Mouse (Mus musculus): Measurements from ENCODE around the gene Gm9887. TPM values are rescaled to one million over a fixed set of nuclear protein-coding genes. Genes with fewer than 3 reads are reported as not detected.

Gm9887 gene
- polyA plus RNA-seq, 1 experiment = 6.5 TPM

DNA sequence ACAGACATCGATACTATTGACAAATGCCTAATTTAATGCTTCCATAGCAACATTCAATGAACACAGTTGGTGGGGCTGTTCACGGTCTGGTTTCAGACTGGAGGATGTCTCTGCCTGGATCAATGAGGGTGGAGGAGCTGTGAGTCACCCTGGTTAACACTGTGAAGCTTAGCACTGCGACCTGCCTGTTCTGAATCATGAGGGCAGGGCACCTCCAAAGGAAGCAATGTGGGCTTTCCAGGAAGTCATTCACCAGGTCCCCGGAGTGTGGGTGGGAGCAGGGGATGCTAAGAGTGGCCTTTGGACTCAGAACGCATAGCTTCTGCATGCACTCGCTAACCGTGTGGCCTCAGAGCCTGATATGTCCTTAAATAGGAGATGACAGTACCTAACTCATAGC lies 44.5 kb upstream of the Gm9887 start:
- TF ChIP-seq MYOG (IDR thresholded peaks at IDR 0.05; ENCODE audit: control insufficient read depth, extremely low read depth, insufficient read length) = no peak
- no peak overlapping the region for H3K4me3 ChIP-seq (ENCODE audit: insufficient read depth, poor library complexity, severe bottlenecking)
- no peaks in the 10 kb centered on the region for H3K27me3 ChIP-seq (ENCODE audit: control insufficient read depth, insufficient read depth, insufficient read length)
- no peaks in the 10 kb centered on the region for H3K79me3 ChIP-seq (ENCODE audit: low read depth)
- H3ac ChIP-seq (ENCODE audit: control insufficient read depth, insufficient read length, low read depth) = no peak overlapping the region
- H3K79me2 ChIP-seq (ENCODE audit: control insufficient read depth, insufficient read depth) = no peaks in the 10 kb centered on the region
- H3K36me3 ChIP-seq (ENCODE audit: control insufficient read depth, insufficient read depth) = no peaks in the 10 kb centered on the region

- Histone ChIP-seq H3K79me2 (ENCODE audit: control insufficient read depth, insufficient read depth) (no peaks in the 10 kb centered on the region), H3K79me3 (ENCODE audit: low read depth) (no peaks in the 10 kb centered on the region), H3K36me3 (ENCODE audit: control insufficient read depth, insufficient read depth) (no peaks in the 10 kb centered on the region), H3K4me3 (ENCODE audit: insufficient read depth, poor library complexity, severe bottlenecking) (no peak overlapping the region), H3ac (ENCODE audit: control insufficient read depth, insufficient read length, low read depth) (no peak overlapping the region), H3K27me3 (ENCODE audit: control insufficient read depth, insufficient read depth, insufficient read length) (no peaks in the 10 kb centered on the region)
- TF ChIP-seq FOSL1 (IDR thresholded peaks at IDR 0.05; ENCODE audit: insufficient read depth, low read length, poor library complexity, severe bottlenecking) (no peak), CEBPB (IDR thresholded peaks at IDR 0.05; ENCODE audit: low read depth) (no peak), MAX (IDR thresholded peaks at IDR 0.05) (no peak), USF1 (IDR thresholded peaks at IDR 0.05; ENCODE audit: low read depth) (no peak), CTCF (IDR thresholded peaks at IDR 0.05; ENCODE audit: control insufficient read depth, insufficient read depth, insufficient read length) (no peak), MYOD1 (IDR thresholded peaks at IDR 0.05; ENCODE audit: control insufficient read depth, insufficient read length, low read depth) (no peak)
Observed at GRCm38 (mm10) chr12:69414826-69415572, 42.7 kb upstream of the Gm9887 start.

GRCm38 (mm10) chr12:69413303-69413702 lies 41.0 kb upstream of the Gm9887 start:
- Histone ChIP-seq H3K36me3 (ENCODE audit: control insufficient read depth, insufficient read depth) (no peaks in the 10 kb centered on the region), H3K4me3 (ENCODE audit: insufficient read depth, poor library complexity, severe bottlenecking) (no peak overlapping the region), H3K79me2 (ENCODE audit: control insufficient read depth, insufficient read depth) (no peaks in the 10 kb centered on the region), H3K79me3 (ENCODE audit: low read depth) (no peaks in the 10 kb centered on the region), H3ac (ENCODE audit: control insufficient read depth, insufficient read length, low read depth) (no peak overlapping the region), H3K27me3 (ENCODE audit: control insufficient read depth, insufficient read depth, insufficient read length) (no peaks in the 10 kb centered on the region)
- TF ChIP-seq MYOG (IDR thresholded peaks at IDR 0.05; ENCODE audit: control insufficient read depth, extremely low read depth, insufficient read length) (no peak), USF1 (IDR thresholded peaks at IDR 0.05; ENCODE audit: low read depth) (no peak), FOSL1 (IDR thresholded peaks at IDR 0.05; ENCODE audit: insufficient read depth, low read length, poor library complexity, severe bottlenecking) (no peak), CTCF (IDR thresholded peaks at IDR 0.05; ENCODE audit: control insufficient read depth, insufficient read depth, insufficient read length) (no peak), CEBPB (IDR thresholded peaks at IDR 0.05; ENCODE audit: low read depth) (no peak), MAX (IDR thresholded peaks at IDR 0.05) (no peak), MYOD1 (IDR thresholded peaks at IDR 0.05; ENCODE audit: control insufficient read depth, insufficient read length, low read depth) (no peak)

DNA sequence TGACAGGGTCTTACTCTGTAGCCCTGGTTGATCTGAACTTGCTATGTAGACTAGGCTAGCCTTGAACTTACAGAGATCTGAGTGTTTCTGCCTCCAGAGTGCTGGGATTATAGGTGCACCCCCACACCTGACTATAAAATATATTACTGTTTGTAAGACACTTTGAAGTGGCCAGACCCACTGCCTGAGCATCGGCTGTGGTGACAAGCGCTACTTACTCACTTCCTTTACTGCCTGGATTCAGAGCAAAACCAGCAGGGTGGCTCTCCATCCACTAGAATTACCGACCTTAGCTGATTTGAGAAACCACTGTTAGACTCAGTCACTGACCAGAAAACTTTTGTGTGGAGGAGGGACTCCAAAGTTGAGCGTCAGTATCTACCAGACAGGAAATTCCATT lies 39.7 kb upstream of the Gm9887 start:
- Histone ChIP-seq H3K79me3 (ENCODE audit: low read depth) (no peaks in the 10 kb centered on the region), H3K4me3 (ENCODE audit: insufficient read depth, poor library complexity, severe bottlenecking) (no peak overlapping the region), H3ac (ENCODE audit: control insufficient read depth, insufficient read length, low read depth) (no peak overlapping the region), H3K27me3 (ENCODE audit: control insufficient read depth, insufficient read depth, insufficient read length) (no peaks in the 10 kb centered on the region), H3K79me2 (ENCODE audit: control insufficient read depth, insufficient read depth) (no peaks in the 10 kb centered on the region), H3K36me3 (ENCODE audit: control insufficient read depth, insufficient read depth) (no peaks in the 10 kb centered on the region)
- no peak for TF ChIP-seq MYOG (IDR thresholded peaks at IDR 0.05; ENCODE audit: control insufficient read depth, extremely low read depth, insufficient read length)
- no peak for TF ChIP-seq MAX (IDR thresholded peaks at IDR 0.05)
- no peak for TF ChIP-seq CTCF (IDR thresholded peaks at IDR 0.05; ENCODE audit: control insufficient read depth, insufficient read depth, insufficient read length)
- no peak for TF ChIP-seq FOSL1 (IDR thresholded peaks at IDR 0.05; ENCODE audit: insufficient read depth, low read length, poor library complexity, severe bottlenecking)
- TF ChIP-seq MYOD1 (IDR thresholded peaks at IDR 0.05; ENCODE audit: control insufficient read depth, insufficient read length, low read depth) = no peak
- TF ChIP-seq USF1 (IDR thresholded peaks at IDR 0.05; ENCODE audit: low read depth) = no peak
- no peak for TF ChIP-seq CEBPB (IDR thresholded peaks at IDR 0.05; ENCODE audit: low read depth)

- TF ChIP-seq MYOD1 (IDR thresholded peaks at IDR 0.05; ENCODE audit: control insufficient read depth, insufficient read length, low read depth) (no peak), USF1 (IDR thresholded peaks at IDR 0.05; ENCODE audit: low read depth) (no peak), MAX (IDR thresholded peaks at IDR 0.05) (no peak), FOSL1 (IDR thresholded peaks at IDR 0.05; ENCODE audit: insufficient read depth, low read length, poor library complexity, severe bottlenecking) (no peak), CEBPB (IDR thresholded peaks at IDR 0.05; ENCODE audit: low read depth) (no peak), MYOG (IDR thresholded peaks at IDR 0.05; ENCODE audit: control insufficient read depth, extremely low read depth, insufficient read length) (no peak), CTCF (IDR thresholded peaks at IDR 0.05; ENCODE audit: control insufficient read depth, insufficient read depth, insufficient read length) (no peak)
- H3K79me3 ChIP-seq (ENCODE audit: low read depth) = no peaks in the 10 kb centered on the region
Observed at GRCm38 (mm10) chr12:69410767-69411166, 38.5 kb upstream of the Gm9887 start.

DNA sequence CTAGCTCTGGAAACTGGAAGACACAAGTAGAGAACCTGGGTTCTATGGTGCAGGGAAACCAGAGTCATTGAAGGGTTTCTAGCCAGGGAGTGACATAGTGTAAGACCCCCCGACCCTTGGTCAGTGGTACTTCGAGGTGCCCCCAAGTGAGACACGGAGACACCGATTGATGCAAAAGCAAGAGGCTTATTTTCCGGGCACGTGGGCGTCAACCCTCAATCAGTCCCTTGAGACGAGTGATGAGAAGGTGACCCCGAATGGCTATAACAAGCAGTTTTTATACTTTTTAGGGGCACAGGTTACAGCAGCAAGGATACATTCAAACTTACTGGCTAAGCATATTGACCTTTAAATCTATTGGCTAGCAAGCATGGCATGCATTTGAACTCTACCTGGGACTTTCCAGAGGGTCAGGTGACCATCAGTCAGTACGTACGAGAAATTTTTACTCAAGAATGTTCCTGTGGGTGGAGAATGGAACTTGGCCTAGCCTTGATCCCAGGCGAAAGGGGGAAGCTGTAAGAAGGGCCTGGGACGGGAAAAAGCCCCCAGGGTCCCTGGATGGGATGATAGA lies 30.4 kb upstream of the Gm9887 start:
- H3K36me3 ChIP-seq (ENCODE audit: control insufficient read depth, insufficient read depth) = no peaks in the 10 kb centered on the region
- H3K4me3 ChIP-seq (ENCODE audit: insufficient read depth, poor library complexity, severe bottlenecking) = no peak overlapping the region
- H3K79me2 ChIP-seq (ENCODE audit: control insufficient read depth, insufficient read depth) = no peaks in the 10 kb centered on the region
- no peaks in the 10 kb centered on the region for H3K27me3 ChIP-seq (ENCODE audit: control insufficient read depth, insufficient read depth, insufficient read length)
- TF ChIP-seq MYOD1 (IDR thresholded peaks at IDR 0.05; ENCODE audit: control insufficient read depth, insufficient read length, low read depth) (no peak), CTCF (IDR thresholded peaks at IDR 0.05; ENCODE audit: control insufficient read depth, insufficient read depth, insufficient read length) (no peak), USF1 (IDR thresholded peaks at IDR 0.05; ENCODE audit: low read depth) (no peak), FOSL1 (IDR thresholded peaks at IDR 0.05; ENCODE audit: insufficient read depth, low read length, poor library complexity, severe bottlenecking) (no peak), MAX (IDR thresholded peaks at IDR 0.05) (no peak)
- H3K79me3 ChIP-seq (ENCODE audit: low read depth) = no peaks in the 10 kb centered on the region
- H3ac ChIP-seq (ENCODE audit: control insufficient read depth, insufficient read length, low read depth) = no peak overlapping the region

More at GRCm38 (mm10) chr12:69410767-69411166, 38.5 kb upstream of the Gm9887 start:
- Histone ChIP-seq H3K36me3 (ENCODE audit: control insufficient read depth, insufficient read depth) (no peaks in the 10 kb centered on the region), H3K4me3 (ENCODE audit: insufficient read depth, poor library complexity, severe bottlenecking) (no peak overlapping the region), H3K27me3 (ENCODE audit: control insufficient read depth, insufficient read depth, insufficient read length) (no peaks in the 10 kb centered on the region), H3ac (ENCODE audit: control insufficient read depth, insufficient read length, low read depth) (no peak overlapping the region), H3K79me2 (ENCODE audit: control insufficient read depth, insufficient read depth) (no peaks in the 10 kb centered on the region)
